Mouse (Mus musculus) retina, embryonic 14.5 days (tissue): ENCODE measurements around the gene Vmn2r111.
"Not testable (repeated sequence)": the region's sequence is repeated elsewhere in the genome, so short reads cannot be mapped to it uniquely, and the experiment has no call there.

Source experiments
- DNase-seq: peaks from one replicate; pipeline ENCODE4 v3.0.0-alpha.2; 2015; ENCODE audit warnings: low spot score

Vmn2r111 gene

DNA sequence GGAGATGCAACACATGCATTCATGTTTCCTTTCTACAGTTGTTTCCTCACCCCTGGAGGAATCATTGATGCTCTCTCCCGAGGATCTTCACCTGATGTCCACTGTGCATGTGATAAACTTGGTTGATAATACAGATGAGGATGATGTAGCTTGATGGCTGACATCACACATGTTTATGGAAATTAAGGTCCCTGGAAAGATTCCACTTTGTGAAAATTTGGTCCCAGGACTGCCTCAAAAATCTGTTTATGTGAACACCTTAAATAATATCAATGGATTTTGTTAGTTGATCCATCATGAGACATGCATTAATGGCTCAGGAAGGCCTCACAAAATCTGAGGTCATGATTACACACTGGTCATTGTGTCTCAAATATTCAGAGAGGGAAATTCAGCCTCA is at the start of gene Vmn2r111:
Vmn2r111 (minus strand) TSS at position 101 of the 400 bp plus-strand sequence.
- DNase-seq = not testable (repeated sequence)

DNA sequence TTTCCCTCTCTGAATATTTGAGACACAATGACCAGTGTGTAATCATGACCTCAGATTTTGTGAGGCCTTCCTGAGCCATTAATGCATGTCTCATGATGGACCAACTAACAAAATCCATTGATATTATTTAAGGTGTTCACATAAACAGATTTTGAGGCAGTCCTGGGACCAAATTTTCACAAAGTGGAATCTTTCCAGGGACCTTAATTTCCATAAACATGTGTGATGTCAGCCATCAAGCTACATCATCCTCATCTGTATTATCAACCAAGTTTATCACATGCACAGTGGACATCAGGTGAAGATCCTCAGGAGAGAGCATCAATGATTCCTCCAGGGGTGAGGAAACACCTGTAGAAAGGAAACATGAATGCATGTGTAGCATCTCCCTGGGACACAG is 27.4 kb upstream of the Vmn2r111 start, which contains the start of gene Vmn2r112:
Vmn2r112 (plus strand) TSS at position 301 of the 400 bp plus-strand sequence.
- not testable (repeated sequence) for DNase-seq

GRCm38 (mm10) chr17:22520467-22520866 is 52.8 kb downstream of the Vmn2r111 start:
- not testable (repeated sequence) for DNase-seq

GRCm38 (mm10) chr17:22520037-22520436 is 53.2 kb downstream of the Vmn2r111 start:
- not testable (repeated sequence) for DNase-seq

DNA sequence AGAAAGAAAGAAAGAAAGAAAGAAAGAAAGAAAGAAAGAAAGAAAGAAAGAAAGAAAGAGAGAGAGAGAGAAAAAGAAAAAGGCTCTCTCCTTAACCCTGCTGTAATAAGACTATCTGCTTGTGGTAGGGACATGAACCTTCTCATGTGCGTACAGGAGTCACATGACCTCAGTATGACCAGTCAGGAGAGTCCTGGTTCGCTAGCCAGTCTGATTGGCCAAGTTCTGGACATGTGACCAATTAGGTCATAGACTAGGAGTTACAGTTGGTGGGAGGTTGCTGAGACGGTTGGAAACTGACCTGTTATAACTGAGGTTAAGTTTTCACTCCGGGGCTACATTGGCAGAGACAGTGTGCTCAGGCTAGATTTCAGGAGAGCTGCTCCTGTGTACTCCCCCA is 76.2 kb downstream of the Vmn2r111 start:
- DNase-seq = no peak
